Mouse (Mus musculus) forebrain, embryonic 15.5 days (tissue): ENCODE measurements around the gene Celsr1. TPM values are rescaled to one million over a fixed set of nuclear protein-coding genes. Genes with fewer than 3 reads are reported as not detected.
"Not testable (repeated sequence)": the region's sequence is repeated elsewhere in the genome, so short reads cannot be mapped to it uniquely, and the experiment has no call there.

Experiments
- ATAC-seq: fragments of 200-750 bp; cut with Nextera tagmentation; replicated peaks from 2 replicates; pipeline ENCODE4 v1.8.0; 2017; ENCODE audit warnings: mild to moderate bottlenecking, moderate TSS enrichment, moderate library complexity
- H3K27ac ChIP-seq: fragments of 300-500 bp; sonication (generic); replicated peaks from 2 replicates; pipeline ENCODE4 v1.5.1; 2015; ENCODE audit warnings: mild to moderate bottlenecking, inconsistent platforms
- H3K27me3 ChIP-seq: fragments of 300-500 bp; sonication (generic); 2 replicates; pipeline ENCODE4 v1.6.1; 2015; ENCODE audit warnings: inconsistent platforms
- H3K36me3 ChIP-seq: fragments of 300-500 bp; sonication (generic); 2 replicates; pipeline ENCODE4 v1.6.1; 2015; ENCODE audit warnings: mild to moderate bottlenecking, inconsistent platforms
- H3K4me1 ChIP-seq: fragments of 300-500 bp; sonication (generic); 2 replicates; pipeline ENCODE4 v1.6.1; 2015; ENCODE audit warnings: inconsistent platforms
- H3K4me2 ChIP-seq: fragments of 300-500 bp; sonication (generic); replicated peaks from 2 replicates; pipeline ENCODE4 v1.6.1; 2015; ENCODE audit warnings: mild to moderate bottlenecking, inconsistent platforms
- H3K4me3 ChIP-seq: fragments of 300-500 bp; sonication (generic); 2 replicates; pipeline ENCODE4 v1.5.1; 2015; ENCODE audit warnings: mild to moderate bottlenecking, inconsistent platforms
- H3K9ac ChIP-seq: fragments of 300-500 bp; sonication (generic); replicated peaks from 2 replicates; pipeline ENCODE4 v1.6.1; 2015; ENCODE audit warnings: mild to moderate bottlenecking, inconsistent platforms
- H3K9me3 ChIP-seq: fragments of 300-500 bp; sonication (generic); 2 replicates; pipeline ENCODE4 v1.6.1; 2016; ENCODE audit warnings: inconsistent platforms
- WGBS: fragments of 180-500 bp; shearing (Covaris S2); methylation state at CpG from one replicate; pipeline ENCODE4 v1.1.7; 2015; ENCODE audit warnings: mixed read lengths; 5-methylcytosine and 5-hydroxymethylcytosine counted together
- polyA plus RNA-seq: library from polyadenylated mRNA; unstranded; fragments of >200 nt; fragmentation: Nextera tagmentation; extraction: Ambion mirVana; gene quantifications from 2 replicates; pipeline ENCODE4 v1.2.1, GENCODE M21; 2015

Gene Celsr1
- polyA plus RNA-seq, 1 experiment from 2014 or later, result 5.8 TPM

GRCm38 (mm10) chr15:85896284-85896683 is 137.3 kb downstream of the Celsr1 start:
- 10% methylated on average over 8 of the region's 8 CpGs for WGBS
- H3K36me3 ChIP-seq, result peaks cover 50% of the 10 kb centered on the region
- no peak overlapping the region for H3K4me3 ChIP-seq
- H3K27ac ChIP-seq, result no peak overlapping the region
- no peaks in the 10 kb centered on the region for H3K9me3 ChIP-seq
- peaks cover 23% of the 10 kb centered on the region for H3K4me1 ChIP-seq
- no peak overlapping the region for H3K9ac ChIP-seq
- ATAC-seq, result peak; percentile 41
- no peaks in the 10 kb centered on the region for H3K27me3 ChIP-seq
- H3K4me2 ChIP-seq, result no peak overlapping the region

DNA sequence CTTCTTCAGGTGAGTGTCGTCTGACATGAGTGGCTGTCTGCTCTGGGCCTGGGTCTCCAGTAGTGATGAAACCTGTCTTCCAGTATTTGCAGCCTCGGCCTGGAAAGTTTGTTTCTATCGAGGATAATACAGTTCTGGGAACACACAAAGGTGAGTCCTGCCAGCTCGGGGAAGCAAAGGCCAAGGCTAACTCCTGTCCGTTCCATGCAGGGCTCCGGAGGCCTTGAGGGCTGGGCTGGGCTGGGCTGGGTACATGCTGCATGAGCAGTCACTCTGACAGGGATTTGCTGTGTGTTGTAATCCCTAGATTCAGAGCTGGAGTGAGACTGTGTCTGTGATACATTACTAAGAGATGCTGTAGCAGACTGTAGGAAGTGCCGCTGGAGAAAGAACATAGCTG is 139.7 kb downstream of the Celsr1 start:
- no peak overlapping the region for H3K4me3 ChIP-seq
- no peak for ATAC-seq
- H3K4me2 ChIP-seq, result no peak overlapping the region
- no peaks in the 10 kb centered on the region for H3K27me3 ChIP-seq
- 91% methylated on average over 7 of the region's 7 CpGs for WGBS
- H3K9me3 ChIP-seq, result no peaks in the 10 kb centered on the region
- peaks cover 55% of the 10 kb centered on the region for H3K36me3 ChIP-seq
- H3K9ac ChIP-seq, result no peak overlapping the region
- no peak overlapping the region for H3K27ac ChIP-seq
- H3K4me1 ChIP-seq, result peaks cover 19% of the 10 kb centered on the region

- 55% methylated on average over 13 of the region's 13 CpGs for WGBS
- Histone ChIP-seq H3K27ac (peak overlapping the region; percentile 67), H3K27me3 (no peaks in the 10 kb centered on the region), H3K4me3 (no peak overlapping the region), H3K36me3 (peaks cover 47% of the 10 kb centered on the region), H3K9ac (no peak overlapping the region), H3K9me3 (no peaks in the 10 kb centered on the region), H3K4me2 (no peak overlapping the region), H3K4me1 (peaks cover 19% of the 10 kb centered on the region)
- peak; percentile 30; the same call in 1 of the 2 replicates for ATAC-seq
Measured at GRCm38 (mm10) chr15:85892498-85893118, 141.0 kb downstream of the Celsr1 start.

GRCm38 (mm10) chr15:85891971-85892370 is 141.6 kb downstream of the Celsr1 start:
- H3K36me3 ChIP-seq, result peaks cover 42% of the 10 kb centered on the region
- no peak overlapping the region for H3K4me2 ChIP-seq
- no peak for ATAC-seq
- no peaks in the 10 kb centered on the region for H3K27me3 ChIP-seq
- H3K27ac ChIP-seq, result peak overlapping the region; percentile 67
- WGBS, result 49% methylated on average over 10 of the region's 10 CpGs
- peaks cover 19% of the 10 kb centered on the region for H3K4me1 ChIP-seq
- H3K9ac ChIP-seq, result no peak overlapping the region
- no peak overlapping the region for H3K4me3 ChIP-seq
- H3K9me3 ChIP-seq, result no peaks in the 10 kb centered on the region

GRCm38 (mm10) chr15:85889235-85889634 is 144.3 kb downstream of the Celsr1 start:
- ATAC-seq, result no peak
- Histone ChIP-seq H3K36me3 (peaks cover 45% of the 10 kb centered on the region), H3K4me3 (no peak overlapping the region), H3K4me1 (peaks cover 19% of the 10 kb centered on the region), H3K27ac (no peak overlapping the region), H3K27me3 (no peaks in the 10 kb centered on the region), H3K9ac (no peak overlapping the region), H3K9me3 (no peaks in the 10 kb centered on the region), H3K4me2 (no peak overlapping the region)
- WGBS, result 98% methylated on average over 4 of the region's 4 CpGs

- WGBS, result 88% methylated on average over 5 of the region's 5 CpGs
- Histone ChIP-seq H3K27me3 (no peaks in the 10 kb centered on the region), H3K36me3 (peaks cover 36% of the 10 kb centered on the region; the same call in 1 of the 2 replicates), H3K27ac (no peak overlapping the region), H3K4me3 (no peak overlapping the region), H3K9ac (no peak overlapping the region), H3K4me2 (no peak overlapping the region), H3K4me1 (peaks cover 4% of the 10 kb centered on the region), H3K9me3 (no peaks in the 10 kb centered on the region)
- ATAC-seq, result no peak
Measured at GRCm38 (mm10) chr15:85885606-85886005, 148.0 kb downstream of the Celsr1 start.

GRCm38 (mm10) chr15:85879498-85879895 is 154.1 kb downstream of the Celsr1 start:
- Histone ChIP-seq H3K27ac (peak overlapping the region; percentile 86), H3K27me3 (no peaks in the 10 kb centered on the region), H3K4me1 (peaks cover 22% of the 10 kb centered on the region), H3K4me2 (peak overlapping the region; percentile 86), H3K4me3 (peak overlapping the region; percentile 80), H3K36me3 (peaks cover 19% of the 10 kb centered on the region; the same call in 1 of the 2 replicates), H3K9me3 (no peaks in the 10 kb centered on the region), H3K9ac (peak overlapping the region; percentile 93)
- 2% methylated on average over 18 of the region's 18 CpGs for WGBS
- peak; percentile 36 for ATAC-seq

DNA sequence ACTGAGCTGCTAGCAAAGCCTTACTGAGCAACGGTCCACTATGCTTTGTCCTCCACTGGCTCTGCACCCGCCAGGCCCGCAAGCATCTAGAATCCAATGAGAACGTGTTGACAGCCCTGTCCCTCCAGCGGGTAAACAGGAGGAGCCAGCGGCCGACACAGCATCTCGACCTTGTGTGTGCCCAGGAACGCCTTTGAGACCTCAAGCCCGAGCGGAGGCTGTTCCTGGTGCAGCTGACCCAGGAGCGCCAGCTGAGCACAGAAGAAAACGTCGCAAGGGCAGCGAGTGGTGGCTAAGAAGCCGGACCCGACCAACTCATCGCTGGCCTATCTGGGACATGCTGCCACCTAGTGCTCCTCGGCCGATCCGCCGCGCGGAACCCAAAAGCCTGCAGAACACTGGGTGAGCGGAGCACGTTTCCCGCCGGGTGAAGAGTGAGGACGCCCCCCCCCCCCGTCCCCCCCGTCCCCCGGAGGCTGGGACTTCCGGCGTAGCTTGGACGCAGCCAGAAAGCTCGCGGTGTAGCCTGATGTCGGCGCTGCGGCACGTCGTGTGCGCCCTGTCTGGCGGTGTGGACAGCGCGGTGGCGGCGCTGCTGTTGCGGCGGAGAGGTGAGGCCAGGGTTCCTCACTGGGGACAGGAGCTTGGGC is 154.6 kb downstream of the Celsr1 start, which contains the start of gene Trmu:
Gene Trmu, plus strand, starts transcription at position 465 of the 650 bp plus-strand sequence.
- Histone ChIP-seq H3K9me3 (no peaks in the 10 kb centered on the region), H3K9ac (peak within 1 kb of the TSS; percentile 93), H3K4me2 (peak within 1 kb of the TSS; percentile 86), H3K36me3 (peaks cover 17% of the 10 kb centered on the region; the same call in 1 of the 2 replicates), H3K4me1 (peaks cover 22% of the 10 kb centered on the region), H3K27me3 (no peaks in the 10 kb centered on the region), H3K27ac (peak within 1 kb of the TSS; percentile 88), H3K4me3 (peak within 1 kb of the TSS; percentile 80)
- under 1% methylated on average over 49 of the region's 50 CpGs for WGBS
- ATAC-seq, result peak; percentile 98

DNA sequence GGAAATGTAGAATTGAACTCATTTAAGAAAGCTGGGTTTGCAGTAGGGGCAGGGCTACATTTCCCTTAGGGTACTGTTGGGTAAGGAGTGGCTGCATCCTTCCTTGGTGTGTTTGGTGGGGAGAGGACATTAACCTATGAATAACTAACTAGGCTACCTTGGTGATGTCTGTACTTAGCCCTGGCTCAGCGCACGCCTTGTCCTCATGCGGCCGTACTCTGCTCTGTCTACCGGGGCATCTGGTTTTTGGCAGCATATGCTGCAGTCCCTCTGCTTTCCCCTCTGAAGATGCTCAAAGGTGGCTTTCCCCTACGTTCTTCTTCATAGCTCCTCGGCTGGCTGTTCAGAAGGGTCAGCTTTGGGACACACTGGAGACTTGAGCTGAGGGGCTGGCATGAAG is 156.2 kb downstream of the Celsr1 start:
- Histone ChIP-seq H3K27me3 (no peaks in the 10 kb centered on the region), H3K9ac (no peak overlapping the region), H3K4me3 (no peak overlapping the region), H3K9me3 (no peaks in the 10 kb centered on the region), H3K36me3 (0 out of 2 replicates have a peak, but pooled peaks cover 5% of the 10 kb centered on the region), H3K4me1 (peaks cover 22% of the 10 kb centered on the region), H3K4me2 (no peak overlapping the region), H3K27ac (no peak overlapping the region)
- WGBS, result 89% methylated on average over 7 of the region's 7 CpGs
- no peak for ATAC-seq

DNA sequence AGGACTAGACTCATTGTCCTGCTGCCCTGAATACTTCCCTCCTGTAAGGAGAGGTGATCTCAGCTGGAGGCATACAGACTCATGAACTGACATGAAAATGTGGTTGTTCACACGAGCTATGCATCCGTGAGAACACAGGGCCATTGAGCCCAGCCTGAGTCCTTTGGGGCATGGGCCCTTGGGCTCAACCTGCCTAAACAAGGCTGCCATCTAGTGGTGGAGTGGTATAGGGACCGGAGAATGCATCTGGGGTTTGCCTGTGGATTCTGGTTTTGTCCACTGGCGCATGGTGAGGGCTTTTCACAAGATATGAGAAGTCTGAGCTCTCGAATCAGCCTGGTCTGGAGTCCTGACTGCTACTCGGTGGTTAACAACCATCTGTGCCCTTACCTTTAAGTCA is 165.9 kb downstream of the Celsr1 start:
- peaks cover 9% of the 10 kb centered on the region; the same call in 1 of the 2 replicates for H3K36me3 ChIP-seq
- H3K4me1 ChIP-seq, result no peaks in the 10 kb centered on the region
- 49% methylated on average over 6 of the region's 6 CpGs for WGBS
- H3K27me3 ChIP-seq, result no peaks in the 10 kb centered on the region
- H3K9ac ChIP-seq, result no peak overlapping the region
- no peak overlapping the region for H3K4me3 ChIP-seq
- no peaks in the 10 kb centered on the region for H3K9me3 ChIP-seq
- ATAC-seq, result 0 out of 2 replicates have a peak, but pooled peaks have one; percentile 29
- H3K27ac ChIP-seq, result no peak overlapping the region
- H3K4me2 ChIP-seq, result no peak overlapping the region

DNA sequence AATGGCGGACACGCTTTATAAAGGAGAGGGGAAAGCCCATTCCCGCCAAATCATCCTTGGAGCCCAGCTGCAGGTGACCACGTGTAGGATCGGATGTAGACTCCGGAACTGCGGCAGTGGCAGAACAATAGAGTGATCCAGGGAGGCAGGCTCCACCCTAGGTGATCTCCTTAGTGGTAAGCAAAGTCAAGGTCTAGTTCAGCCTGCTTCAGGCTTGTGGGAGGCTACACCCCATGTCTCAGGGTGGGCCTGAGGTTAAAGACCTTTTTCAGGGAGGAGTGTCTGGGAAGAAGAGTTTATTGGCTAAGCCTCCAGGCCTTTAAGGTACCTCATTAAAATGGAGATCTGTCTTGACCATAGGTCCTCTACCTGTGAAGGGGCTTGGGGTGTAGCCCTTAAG is 167.7 kb downstream of the Celsr1 start:
- H3K36me3 ChIP-seq, result peaks cover 11% of the 10 kb centered on the region; the same call in 1 of the 2 replicates
- not testable (repeated sequence) for H3K4me2 ChIP-seq, H3K27ac ChIP-seq, H3K4me1 ChIP-seq, ATAC-seq, H3K9ac ChIP-seq, H3K9me3 ChIP-seq, H3K27me3 ChIP-seq, H3K4me3 ChIP-seq
- WGBS, result 90% methylated on average over 7 of the region's 7 CpGs

DNA sequence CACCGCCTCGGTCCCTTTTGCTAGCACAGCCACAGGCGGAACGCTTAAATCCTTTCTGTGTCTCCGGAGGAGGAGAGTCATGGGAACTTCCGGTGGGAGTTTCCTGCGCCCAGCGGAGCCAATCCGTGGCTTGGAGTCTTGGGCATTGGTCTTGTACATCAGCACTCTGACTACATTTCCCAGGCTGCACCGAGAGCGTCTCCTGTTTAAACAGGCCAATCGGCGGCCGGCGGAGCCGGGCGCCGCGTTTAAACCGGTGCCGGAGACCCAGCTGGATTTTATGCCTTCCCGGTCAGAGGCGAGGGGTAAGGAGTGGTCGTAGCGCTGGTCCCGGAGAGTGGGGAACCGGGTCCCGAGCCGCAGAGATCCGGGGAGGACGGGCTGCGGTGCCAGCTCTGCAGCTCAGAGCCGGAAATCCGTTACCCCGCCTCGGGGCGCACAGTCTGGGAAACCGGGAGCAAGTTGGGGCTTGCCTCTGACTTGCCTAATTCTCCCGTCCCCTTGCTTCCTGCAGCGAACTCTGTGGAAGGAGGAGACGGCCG is 174.0 kb downstream of the Celsr1 start, which contains the start of gene Gtse1:
Gene Gtse1, plus strand, starts transcription at position 256 of the 542 bp plus-strand sequence.
- under 1% methylated on average over 42 of the region's 42 CpGs for WGBS
- peak within 1 kb of the TSS; percentile 48 for H3K4me3 ChIP-seq
- peak within 1 kb of the TSS; percentile 67 for H3K9ac ChIP-seq

More for the DNA sequence above, 174.0 kb downstream of the Celsr1 start, which contains the start of gene Gtse1:
- no peaks in the 10 kb centered on the region for H3K9me3 ChIP-seq
- peak within 1 kb of the TSS; percentile 84 for H3K4me2 ChIP-seq
- peak; percentile 100 for ATAC-seq
- peaks cover 11% of the 10 kb centered on the region; the same call in 1 of the 2 replicates for H3K36me3 ChIP-seq
- no peaks in the 10 kb centered on the region for H3K27me3 ChIP-seq
- peaks cover 27% of the 10 kb centered on the region for H3K4me1 ChIP-seq
- H3K27ac ChIP-seq, result peak within 1 kb of the TSS; percentile 68
